Mouse (Mus musculus) right cerebral cortex, postnatal 36 days (tissue): ENCODE results near the gene Emc1.

Source experiments
- DNase-seq, 2 experiments: peaks; one replicate each; pipeline ENCODE4 v3.0.0; 2022; ENCODE audit warnings: low spot score in 2 of 2, mixed read lengths in 1 of 2

Emc1 gene

GRCm38 (mm10) chr4:139351931-139352711 is at the start of gene Emc1, which contains the start of the genes Mrto4 and Ubr4:
Gene Emc1 (plus strand): TSS chr4:139352587.
Gene Mrto4 (minus strand): TSS chr4:139352576.
Gene Ubr4 (plus strand): TSS chr4:139352609.
- peak; percentile 76 to 80 for DNase-seq

- no peak for DNase-seq
These were observed 46.9 kb upstream of the Emc1 start for GRCm38 (mm10) chr4:139305521-139305920.

GRCm38 (mm10) chr4:139307916-139308315 is 44.5 kb upstream of the Emc1 start:
- DNase-seq = no peak

- no peak for DNase-seq
These were observed 42.7 kb upstream of the Emc1 start for GRCm38 (mm10) chr4:139309651-139310050.

GRCm38 (mm10) chr4:139310171-139310898 is 42.1 kb upstream of the Emc1 start, which contains the start of the genes Pqlc2 and Akr7a5:
Gene Pqlc2 (minus strand): TSS chr4:139310708.
Gene Akr7a5 (plus strand): TSS chr4:139310744.
- peak; percentile 95 to 96 for DNase-seq

GRCm38 (mm10) chr4:139310899-139311701 is 41.3 kb upstream of the Emc1 start:
- no peak for DNase-seq

GRCm38 (mm10) chr4:139311707-139312106 is 40.7 kb upstream of the Emc1 start:
- no peak for DNase-seq

GRCm38 (mm10) chr4:139312632-139313031 is 39.8 kb upstream of the Emc1 start:
- DNase-seq = no peak

GRCm38 (mm10) chr4:139318449-139318848 is 33.9 kb upstream of the Emc1 start:
- no peak for DNase-seq

- DNase-seq = no peak
These were observed 32.6 kb upstream of the Emc1 start for GRCm38 (mm10) chr4:139319740-139320139.

- DNase-seq = no peak
These were observed 21.8 kb upstream of the Emc1 start for GRCm38 (mm10) chr4:139330605-139331004.

GRCm38 (mm10) chr4:139334631-139335295 is 17.6 kb upstream of the Emc1 start:
- no peak for DNase-seq

- DNase-seq = no peak
These were observed 16.9 kb upstream of the Emc1 start for GRCm38 (mm10) chr4:139335507-139335906.

GRCm38 (mm10) chr4:139336822-139337483 is 15.4 kb upstream of the Emc1 start:
- DNase-seq = peak in 1 of 2 experiments; percentile 24

GRCm38 (mm10) chr4:139338145-139338544 is 14.2 kb upstream of the Emc1 start:
- no peak for DNase-seq

GRCm38 (mm10) chr4:139340835-139341234 is 11.6 kb upstream of the Emc1 start:
- no peak for DNase-seq

GRCm38 (mm10) chr4:139341556-139342233 is 10.7 kb upstream of the Emc1 start:
- DNase-seq = no peak

- peak; percentile 14 to 19 for DNase-seq
These were observed 8.7 kb upstream of the Emc1 start for GRCm38 (mm10) chr4:139343718-139344117.

- no peak for DNase-seq
These were observed 6.9 kb upstream of the Emc1 start for GRCm38 (mm10) chr4:139345416-139346019.

- no peak for DNase-seq
These were observed 445 bp downstream of the Emc1 start for GRCm38 (mm10) chr4:139352832-139353231.
